Mouse (Mus musculus) adrenal gland, postnatal 14 days (tissue): Measurements from ENCODE around the gene Pla2g4f. TPM values are rescaled to one million over a fixed set of nuclear protein-coding genes. Genes with fewer than 3 reads are reported as not detected.

Experiments used
- DNase-seq: peaks from one replicate; pipeline ENCODE4 v3.0.0; 2021; ENCODE audit warnings: mixed read lengths
- total RNA-seq: library from RNA; stranded (reverse); gene quantifications from 2 replicates; pipeline ENCODE4 v1.2.3, GENCODE M21; 2021

Pla2g4f gene
- total RNA-seq, 1 experiment from 2014 or later: not detected

- peak; percentile 71 for DNase-seq
Observed at GRCm38 (mm10) chr2:120279961-120280360, 34.0 kb downstream of the Pla2g4f start.

GRCm38 (mm10) chr2:120276951-120277350, 37.0 kb downstream of the Pla2g4f start:
- DNase-seq: no peak

DNA sequence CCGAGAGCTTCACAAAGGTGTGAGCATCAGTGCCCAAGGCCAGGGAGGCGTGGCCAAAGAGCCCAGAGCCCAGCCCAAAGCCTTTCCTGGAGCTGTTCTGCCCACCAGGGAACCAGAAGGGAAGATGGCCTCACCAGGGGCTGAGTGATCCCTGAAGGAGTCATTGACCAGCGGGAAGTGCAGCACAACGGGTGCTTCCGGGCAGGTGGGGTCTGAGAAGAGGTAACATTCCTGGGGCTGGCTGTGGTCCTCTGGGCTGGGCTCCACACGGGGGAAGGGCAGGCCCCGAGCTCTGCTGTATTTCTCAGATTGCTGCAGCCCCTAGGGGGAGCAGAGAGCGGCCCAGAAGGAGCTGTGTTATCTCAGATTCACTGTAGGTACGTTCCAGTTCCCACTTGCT, 45.3 kb downstream of the Pla2g4f start:
- peak; percentile 38 for DNase-seq

DNA sequence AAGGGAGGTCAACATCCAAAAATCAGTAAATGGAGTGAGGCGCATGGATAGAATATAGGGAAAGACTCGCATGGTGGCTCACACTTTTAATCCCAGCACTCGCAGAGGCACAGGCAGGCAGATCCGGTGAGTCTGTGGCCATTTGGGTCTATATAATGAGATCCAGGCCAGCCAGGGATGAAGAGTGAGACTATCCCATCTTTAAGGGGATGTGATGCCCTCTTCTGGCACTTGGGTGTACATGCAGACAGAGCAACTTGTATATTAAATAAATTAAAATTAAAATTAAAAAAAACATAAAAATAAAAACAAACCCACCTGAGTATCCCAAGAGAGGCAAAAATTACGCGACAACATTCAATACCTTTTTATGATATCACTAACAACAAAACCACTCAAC, 48.4 kb downstream of the Pla2g4f start:
- DNase-seq: peak; percentile 27

DNA sequence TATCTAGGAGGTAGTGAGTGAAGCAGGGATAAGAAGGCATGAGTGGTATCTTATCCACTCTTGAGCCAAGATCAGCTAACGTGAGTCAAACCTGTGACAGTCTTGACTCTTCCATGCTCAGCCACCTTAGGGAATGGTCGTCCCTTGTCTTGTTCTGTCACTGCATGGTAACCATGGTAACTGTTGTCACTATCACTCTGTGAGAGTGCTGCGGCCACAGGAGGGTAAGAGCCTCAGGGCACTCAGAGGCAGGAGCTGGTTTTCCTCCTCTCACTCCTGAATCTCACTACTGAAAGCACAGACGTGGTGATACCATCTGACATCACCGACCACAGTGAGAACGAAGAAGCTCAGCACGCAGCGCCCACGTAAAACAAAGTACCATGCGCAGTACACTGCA, 49.1 kb downstream of the Pla2g4f start:
- no peak for DNase-seq

DNA sequence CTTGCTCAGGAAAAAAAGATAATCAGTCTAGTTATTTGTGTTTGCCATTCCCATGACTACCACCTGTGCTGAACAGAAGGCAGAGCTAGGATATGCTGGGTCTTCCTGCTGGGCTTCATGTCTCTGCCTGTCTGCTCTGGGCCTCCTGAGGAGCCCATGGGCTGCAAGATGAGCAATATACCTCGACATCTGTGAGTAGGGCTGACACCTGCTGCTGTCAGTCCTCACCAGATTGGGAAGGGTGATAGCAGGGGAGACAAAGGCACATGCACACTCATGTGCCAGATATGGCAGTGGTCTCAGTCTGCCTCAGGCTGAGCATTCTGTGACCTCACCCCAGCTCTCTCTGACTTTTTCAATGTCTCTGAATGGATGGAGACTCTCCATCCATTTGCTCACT, 51.1 kb downstream of the Pla2g4f start:
- DNase-seq: no peak

DNA sequence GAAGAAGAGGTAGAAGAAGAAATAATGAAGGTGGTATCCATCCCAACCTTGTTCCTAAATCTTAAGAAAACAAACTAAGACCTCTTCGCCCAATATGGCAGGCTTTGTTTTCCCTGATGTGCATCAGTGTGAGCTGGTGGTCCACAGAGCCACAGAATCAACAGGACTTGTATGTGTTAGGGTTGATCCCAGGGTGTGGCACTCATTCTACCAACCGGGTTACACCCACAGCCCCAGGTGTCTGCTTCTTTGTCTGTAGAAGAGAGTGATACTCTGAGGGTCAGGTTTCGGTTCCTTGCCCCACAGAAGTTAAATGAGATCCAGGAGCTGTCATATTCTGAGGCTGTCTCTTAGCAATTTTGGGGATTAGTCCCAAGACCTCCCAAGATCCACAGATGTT, 52.6 kb downstream of the Pla2g4f start:
- no peak for DNase-seq

GRCm38 (mm10) chr2:120256259-120256658, 57.7 kb downstream of the Pla2g4f start:
- DNase-seq: no peak

- DNase-seq: no peak
Observed at GRCm38 (mm10) chr2:120252644-120253043, 61.3 kb downstream of the Pla2g4f start.

Other genes with a start within 250 kb of the Pla2g4f start
- gene Ehd4, start 159.6 kb downstream of the Pla2g4f start, total RNA-seq: 34.2 and 48.1 TPM in 2 replicates
- 0.48 and 0.53 TPM in 2 replicates for gene Pla2g4e, start 68.8 kb downstream of the Pla2g4f start, total RNA-seq
- not detected in 2 replicates for gene Pla2g4d, start 25.0 kb downstream of the Pla2g4f start, total RNA-seq
- gene Vps39, start 39.0 kb upstream of the Pla2g4f start, total RNA-seq: 34.1 and 44.3 TPM in 2 replicates
- gene Ganc, start 89.7 kb upstream of the Pla2g4f start, total RNA-seq: 33.5 and 40.0 TPM in 2 replicates
- 36.2 and 38.3 TPM in 2 replicates for gene Tmem87a, start 89.9 kb upstream of the Pla2g4f start, total RNA-seq
- 0.38 and 0.52 TPM in 2 replicates for gene Capn3, start 141.9 kb upstream of the Pla2g4f start, total RNA-seq
- gene Zfp106, start 249.7 kb upstream of the Pla2g4f start, total RNA-seq: 93.3 and 107 TPM in 2 replicates